Mouse (Mus musculus): ENCODE measurements at regions not wholly inside any gene's neighbourhood (a gene's known extent, or its start where the extent isn't known, plus 50 kb on each side); places are given as distances from the start of the nearest gene placed in this dataset.
A peak's percentile ranks its signal among the peaks of the same experiment; 100 is the strongest.

DNA sequence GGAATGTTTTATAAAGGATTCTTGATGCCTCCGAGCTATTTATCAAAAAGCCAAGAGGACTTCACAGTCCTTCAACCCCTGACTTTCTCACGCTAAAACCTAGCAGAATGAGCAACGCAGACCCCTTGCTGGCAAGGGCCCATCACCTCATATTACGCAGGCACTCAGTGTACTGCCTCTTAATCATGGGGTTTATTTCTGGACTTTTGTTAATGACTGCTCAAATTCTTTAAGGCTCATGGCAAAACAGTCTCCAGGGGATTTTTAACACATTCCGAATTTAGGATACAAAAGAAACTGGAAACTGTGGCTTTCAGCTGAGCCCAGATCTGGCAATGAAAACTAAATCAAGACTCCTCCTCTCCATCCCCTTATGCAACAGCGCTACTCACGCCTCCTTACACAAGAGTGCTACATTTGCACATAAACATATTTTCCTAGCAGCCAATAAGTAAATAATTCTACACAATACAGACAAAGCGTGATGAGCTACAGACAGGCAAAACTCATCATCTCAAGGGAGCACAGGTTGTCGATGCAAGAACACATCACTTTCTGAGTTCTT is 492.0 kb upstream of the Id4 start:
- no peak for DNase-seq

DNA sequence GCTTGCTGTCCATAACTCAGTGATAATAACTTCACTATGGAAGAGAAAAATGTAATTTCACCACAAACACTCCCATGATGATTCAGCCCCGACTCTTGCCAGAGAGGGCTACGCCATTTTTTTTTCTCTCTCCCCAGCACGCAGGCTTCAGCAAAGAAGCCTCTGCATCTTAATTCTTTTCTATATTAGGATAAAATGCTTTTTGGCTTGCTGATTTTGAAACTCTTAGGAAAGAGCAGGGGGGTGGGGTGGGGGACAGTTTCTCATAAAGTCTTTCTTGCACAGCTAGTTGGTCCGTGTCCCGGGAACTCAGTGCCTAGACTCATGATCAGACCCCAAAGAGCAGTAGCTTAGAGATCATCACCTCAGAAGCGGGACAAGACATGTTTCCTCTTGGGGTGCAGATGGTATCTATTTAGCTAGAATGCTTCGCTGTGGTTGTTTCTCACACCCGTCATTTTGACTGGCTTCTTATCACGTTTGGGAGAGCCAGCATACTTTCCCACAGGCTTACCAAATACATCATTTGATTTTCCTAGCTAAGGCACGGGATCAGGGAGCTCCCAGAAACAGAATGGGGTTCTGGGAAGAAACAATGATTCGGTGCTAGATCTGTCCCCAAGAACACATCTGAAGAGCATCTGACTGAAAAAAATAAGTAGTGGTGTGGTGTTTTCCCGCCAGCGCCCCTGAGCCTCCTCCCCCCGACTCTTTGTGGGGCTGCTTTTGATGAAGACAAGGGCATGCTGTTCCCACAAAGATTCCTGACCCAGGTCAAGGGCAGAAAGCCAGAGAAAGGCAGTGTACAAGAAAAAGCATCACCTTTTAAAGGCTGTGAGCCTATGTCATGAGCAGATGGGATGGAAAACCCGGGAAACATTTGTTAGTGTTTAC is 483.6 kb upstream of the Id4 start:
- DNase-seq = no peak

- DNase-seq = no peak
Observed at GRCm38 (mm10) chr13:47778218-47779009, 482.6 kb upstream of the Id4 start.

- DNase-seq = no peak
Observed at GRCm38 (mm10) chr13:47784406-47784805, 476.6 kb upstream of the Id4 start.

DNA sequence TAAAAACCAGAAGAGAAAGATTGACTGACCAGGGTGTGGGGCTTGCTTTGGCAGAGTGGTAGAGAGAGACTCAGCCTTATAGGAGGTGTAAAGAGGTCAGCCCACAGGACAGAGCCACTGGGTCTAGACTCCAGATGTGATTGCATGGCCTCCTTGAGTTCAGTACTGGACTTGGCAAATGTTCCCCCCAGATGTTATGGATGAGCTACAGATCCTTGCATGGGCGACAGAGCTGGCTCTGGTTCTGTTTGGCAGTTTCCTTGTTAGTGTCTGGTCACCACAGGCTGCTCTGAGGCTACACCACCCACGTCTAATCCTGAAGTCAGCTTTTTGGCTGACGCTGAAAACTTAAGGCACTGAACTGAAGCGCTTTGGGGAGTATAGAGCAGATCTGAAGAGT is 463.2 kb upstream of the Id4 start:
- DNase-seq = no peak

DNA sequence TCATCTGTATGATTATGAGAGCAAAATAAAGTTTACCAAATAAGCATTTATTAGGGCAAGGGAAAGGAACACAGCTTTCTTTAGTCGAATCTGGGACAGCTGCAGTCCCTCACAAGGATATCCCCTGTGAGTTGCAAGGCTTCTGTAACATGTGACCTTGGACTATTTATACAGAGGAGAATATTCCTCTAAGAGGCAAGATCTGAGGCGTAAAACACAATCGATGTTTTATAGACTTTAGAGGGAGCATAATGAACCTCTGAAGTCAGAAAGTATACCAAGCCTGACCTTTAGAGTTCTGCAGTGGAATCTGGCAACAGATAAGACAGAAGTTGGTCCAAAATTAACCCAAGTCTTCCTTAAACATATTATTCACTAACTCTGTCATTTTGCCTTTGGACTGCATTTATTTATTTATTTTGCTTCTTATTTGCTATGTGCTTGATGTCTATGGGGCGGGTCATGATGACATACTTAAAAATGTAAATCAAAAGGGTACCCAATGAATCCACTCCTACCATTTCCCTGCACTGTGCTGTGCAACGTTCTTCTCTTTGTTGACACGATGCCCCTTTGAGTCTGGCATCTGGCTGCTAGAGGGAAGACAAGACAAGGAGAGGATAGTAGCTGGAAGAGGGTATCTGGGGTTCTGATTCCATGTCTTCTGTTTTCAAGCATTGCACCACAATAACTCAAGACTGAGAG is 449.2 kb upstream of the Id4 start:
- no peak for DNase-seq

DNA sequence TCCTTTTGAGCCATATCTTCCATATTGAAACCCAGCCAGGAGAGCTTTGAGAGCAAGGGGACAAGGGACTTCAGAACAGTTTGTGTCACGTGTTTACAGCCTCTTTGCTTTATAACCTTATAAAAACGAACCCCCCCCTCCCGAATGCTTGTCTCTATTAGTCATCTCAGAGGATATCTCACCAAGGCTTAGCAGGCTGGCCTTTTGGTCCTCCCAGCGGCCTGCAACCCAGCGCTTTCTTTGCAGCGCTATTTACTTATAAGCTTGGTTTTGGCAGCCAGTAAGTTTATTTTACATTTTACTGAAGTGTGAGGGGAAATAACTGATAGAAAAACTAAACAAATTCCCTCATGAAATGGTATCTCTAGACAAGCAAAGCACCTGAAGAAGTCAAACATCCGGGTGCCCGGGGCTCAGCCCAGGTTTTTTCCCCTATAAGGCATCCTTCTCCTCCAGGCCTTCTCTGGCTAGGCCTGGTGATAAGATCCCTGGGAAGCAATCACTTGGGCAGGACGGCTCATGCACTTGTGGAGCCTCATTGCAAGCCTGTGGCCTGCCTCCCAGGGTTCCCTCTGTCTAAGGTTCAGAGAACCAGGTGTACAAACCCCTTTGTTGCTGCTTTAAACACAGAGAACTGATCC is 442.0 kb upstream of the Id4 start:
- no peak for DNase-seq

DNA sequence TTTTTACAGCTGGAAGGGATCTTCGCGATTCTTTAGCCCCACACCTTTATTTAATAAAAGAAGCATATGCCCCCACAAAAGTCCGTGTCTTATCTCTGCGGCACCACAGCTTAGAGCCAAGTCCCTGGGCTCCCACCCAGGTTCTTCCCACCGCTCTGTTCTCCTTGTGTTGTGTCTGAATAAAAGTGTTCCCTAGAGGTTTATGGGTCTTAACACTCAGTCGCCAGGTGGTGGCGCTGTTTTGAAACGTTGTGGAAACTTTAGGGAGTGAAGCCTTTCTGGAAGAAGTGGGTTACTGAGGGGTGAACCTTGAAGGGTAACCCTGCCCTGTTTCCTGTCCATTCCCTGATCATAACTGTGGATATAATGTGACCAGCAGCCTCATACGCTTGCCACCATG is 424.5 kb upstream of the Id4 start:
- DNase-seq = peak; percentile 15 to 21

DNA sequence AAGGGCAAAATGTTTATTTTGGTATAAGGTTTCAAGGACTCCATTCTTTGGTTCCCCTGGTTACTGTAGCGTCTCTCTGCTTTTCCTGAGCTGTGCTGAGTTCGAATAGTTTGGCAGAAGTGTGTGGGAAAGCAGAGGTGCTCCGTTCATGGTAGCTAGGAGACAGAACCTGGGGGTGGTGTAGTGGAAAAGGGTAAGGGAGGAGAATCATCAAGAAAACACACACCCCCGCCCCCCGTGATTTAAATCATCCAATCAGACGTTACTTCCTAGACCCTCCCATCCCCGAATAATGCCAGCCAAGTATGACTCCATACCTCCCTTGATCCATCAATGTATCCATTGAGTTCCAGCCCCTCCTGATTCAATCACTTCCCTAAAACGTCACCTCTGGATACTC is 418.6 kb upstream of the Id4 start:
- no peak for DNase-seq

GRCm38 (mm10) chr13:47843011-47843410 is 418.0 kb upstream of the Id4 start:
- DNase-seq = no peak

GRCm38 (mm10) chr13:47843541-47844267 is 417.3 kb upstream of the Id4 start:
- DNase-seq = no peak

DNA sequence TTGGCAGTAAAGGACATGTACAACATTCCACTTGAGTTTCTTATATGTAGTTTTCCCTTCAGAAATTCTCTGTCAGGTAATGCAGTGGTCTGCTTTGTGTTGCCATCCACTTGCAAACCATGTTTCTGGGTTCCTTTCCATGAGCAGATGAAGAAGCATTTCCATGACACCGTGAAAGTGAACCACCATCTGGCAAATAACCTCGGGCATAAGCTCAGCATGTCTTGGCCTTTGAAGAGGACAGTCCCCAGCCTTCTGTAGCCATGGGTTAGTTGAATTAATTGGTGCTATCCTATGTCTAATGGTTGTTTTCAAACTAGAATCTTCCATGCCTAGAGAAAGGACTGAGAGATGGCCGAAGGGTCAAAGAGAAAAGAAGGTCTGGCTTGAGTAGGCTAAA is 414.3 kb upstream of the Id4 start:
- DNase-seq = no peak

DNA sequence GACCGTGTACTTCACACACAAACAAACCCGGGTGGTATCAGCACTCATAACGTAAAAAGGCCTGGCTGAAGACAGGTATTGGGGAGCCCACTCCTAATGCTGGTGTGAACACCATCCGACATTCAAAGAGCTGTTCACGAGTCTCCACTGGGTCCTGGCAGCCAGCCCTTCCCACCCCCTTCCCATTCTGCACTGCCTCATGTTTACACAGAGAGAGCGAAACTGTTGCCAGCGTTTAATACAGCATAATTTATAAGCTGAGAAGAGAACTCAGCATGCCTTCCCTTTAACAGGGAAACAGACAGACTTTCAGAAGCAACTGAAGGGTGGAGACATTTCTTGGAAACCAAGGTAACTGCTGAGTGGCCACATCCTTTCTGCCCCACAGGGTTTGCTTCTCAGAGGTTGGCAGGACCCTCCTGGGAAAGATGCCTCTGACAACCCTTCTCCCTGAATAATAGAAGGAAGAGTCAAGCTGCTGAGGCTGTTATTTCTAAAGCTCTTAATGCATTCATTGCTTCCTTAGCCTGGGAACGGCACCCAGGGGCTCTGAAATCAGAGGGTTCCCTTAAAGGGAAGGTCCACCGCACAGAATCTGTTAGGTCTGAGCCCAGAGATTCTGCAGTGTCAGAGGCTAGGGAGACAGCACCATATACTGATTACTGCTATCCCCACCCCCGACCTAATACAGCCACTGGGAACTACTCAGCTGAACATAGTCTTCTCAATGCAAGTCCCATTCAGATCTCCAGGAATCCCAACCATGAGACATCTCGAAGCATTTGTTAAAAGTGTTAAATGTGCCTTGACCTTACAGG is 412.4 kb upstream of the Id4 start:
- peak in 1 of 2 experiments; percentile 9 for DNase-seq

- DNase-seq = no peak
Observed at GRCm38 (mm10) chr13:47855422-47856108, 405.5 kb upstream of the Id4 start.

DNA sequence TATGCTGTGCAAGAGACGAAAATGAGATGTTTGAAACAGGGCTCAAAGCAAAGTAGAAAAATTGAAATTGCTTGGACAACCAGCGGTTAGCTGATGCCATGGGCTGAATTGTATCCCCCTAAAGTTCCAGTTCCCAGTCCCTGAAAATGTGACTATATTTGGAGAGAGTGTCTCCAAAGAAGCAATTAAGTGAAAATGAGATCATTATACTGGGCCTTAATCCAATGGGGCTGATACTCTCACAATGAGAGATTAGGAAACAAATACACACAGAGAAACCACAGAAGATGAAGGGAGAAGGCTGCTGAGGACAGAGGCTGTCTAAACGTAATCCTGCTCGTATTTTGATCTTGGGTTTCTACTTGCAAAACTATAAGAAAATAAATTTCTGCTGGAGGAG is 402.1 kb upstream of the Id4 start:
- no peak for DNase-seq

DNA sequence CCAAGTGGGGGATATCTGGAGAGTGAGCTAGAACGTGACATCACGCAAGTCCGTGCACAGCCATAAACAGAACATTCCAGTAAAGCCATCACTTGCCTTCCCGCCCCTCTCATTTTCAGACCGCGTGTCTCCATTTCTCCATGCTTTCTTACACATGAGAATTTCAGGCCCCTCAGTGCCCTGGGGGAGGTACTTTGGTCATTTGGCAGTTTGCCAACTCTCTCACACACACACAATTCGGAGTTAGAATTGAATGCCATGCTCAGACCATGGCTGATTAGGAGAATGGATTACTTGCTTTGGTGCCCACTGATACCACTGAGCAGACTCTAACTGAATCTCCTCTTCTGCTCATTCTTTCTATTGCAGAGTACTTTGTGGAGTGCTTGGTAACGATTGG is 400.7 kb upstream of the Id4 start:
- DNase-seq = no peak

DNA sequence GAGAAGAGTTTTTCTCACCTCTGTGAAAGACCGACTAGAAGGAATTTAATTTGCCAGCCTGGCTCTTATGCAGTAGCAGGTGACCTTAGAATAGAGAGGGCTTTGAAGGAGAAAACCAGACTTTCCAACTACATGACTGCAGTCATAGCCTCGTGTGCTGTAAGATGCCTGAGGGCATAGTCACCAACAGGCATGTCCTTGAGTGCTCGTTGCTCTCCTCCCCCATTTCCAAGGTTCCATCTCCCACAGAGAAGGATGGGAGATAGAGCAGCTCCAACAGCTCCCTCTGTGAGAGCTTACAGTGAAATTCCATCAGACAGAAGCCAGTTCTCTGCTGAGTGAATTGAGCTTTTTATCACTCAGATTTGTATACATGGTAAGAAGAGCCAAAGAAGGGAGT is 398.1 kb upstream of the Id4 start:
- no peak for DNase-seq

- DNase-seq = no peak
Observed at GRCm38 (mm10) chr13:47868656-47869055, 392.4 kb upstream of the Id4 start.

DNA sequence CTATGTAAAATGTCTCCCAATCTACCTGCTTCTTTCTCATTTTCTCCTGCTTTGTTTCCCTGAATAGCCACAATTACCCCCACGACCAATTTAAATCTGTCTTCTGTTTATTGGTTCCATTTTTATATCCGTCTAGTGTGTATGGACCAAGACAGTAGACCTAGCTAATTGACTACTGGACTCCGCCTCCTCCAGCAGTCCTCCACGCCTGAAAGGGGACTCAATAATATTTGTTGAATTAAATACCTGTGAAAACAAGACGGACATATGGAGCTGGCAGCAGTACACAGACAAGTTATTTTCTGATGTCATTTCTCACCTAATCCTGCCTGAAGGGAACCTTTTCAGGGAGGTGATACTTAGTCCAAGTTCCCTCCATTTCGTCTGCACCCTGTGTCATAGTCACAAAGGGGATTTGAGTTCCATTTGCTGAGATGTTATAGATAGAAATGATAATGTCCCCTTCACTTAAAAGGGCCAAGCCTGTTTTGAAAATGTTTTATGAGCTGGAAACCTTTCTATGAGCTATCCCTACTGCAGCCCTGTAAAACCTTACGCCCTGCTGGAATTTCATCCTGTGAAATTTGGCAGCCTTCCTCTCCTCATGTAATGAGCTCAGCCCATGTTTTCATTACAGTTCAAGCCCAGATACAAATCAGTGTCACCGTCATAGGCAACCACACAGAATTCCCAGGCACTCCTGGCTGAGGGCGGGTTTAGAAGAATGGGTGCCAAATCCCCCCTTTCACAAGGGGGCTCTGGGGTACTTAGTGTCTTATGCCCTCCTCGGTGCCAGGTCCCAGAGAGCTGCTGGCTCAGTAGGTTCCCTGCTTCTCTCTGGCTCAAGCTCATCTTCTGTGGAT is 391.1 kb upstream of the Id4 start:
- peak in 1 of 2 experiments; percentile 21 for DNase-seq
